Mouse (Mus musculus) forebrain, embryonic 11.5 days (tissue): ENCODE results near the gene Ppcs. TPM values are rescaled to one million over a fixed set of nuclear protein-coding genes. Genes with fewer than 3 reads are reported as not detected.

Source experiments
- ATAC-seq: fragments of 200-750 bp; cut with Nextera tagmentation; replicated peaks from 2 replicates; pipeline ENCODE4 v1.8.0; 2017; ENCODE audit warnings: moderate TSS enrichment; ENCODE audit not compliant: low FRiP score
- DNase-seq: peaks from one replicate; pipeline ENCODE4 v3.0.0-alpha.2; 2017; ENCODE audit warnings: low spot score
- H3K27ac ChIP-seq: fragments of 300-500 bp; sonication (generic); 2 replicates; pipeline ENCODE4 v1.5.1; 2014; ENCODE audit warnings: low read depth, low read length
- H3K27me3 ChIP-seq: fragments of 300-500 bp; sonication (generic); 2 replicates; pipeline ENCODE4 v1.6.1; 2014; ENCODE audit warnings: mild to moderate bottlenecking, low read length, mixed read lengths; ENCODE audit not compliant: control insufficient read depth, insufficient read depth
- H3K36me3 ChIP-seq: fragments of 300-500 bp; sonication (generic); 2 replicates; pipeline ENCODE4 v1.6.1; 2014; ENCODE audit warnings: mild to moderate bottlenecking, low read length, moderate library complexity, mixed read lengths; ENCODE audit not compliant: control insufficient read depth, insufficient read depth
- H3K4me1 ChIP-seq: fragments of 300-500 bp; sonication (generic); replicated peaks from 2 replicates; pipeline ENCODE4 v1.6.1; 2014; ENCODE audit warnings: low read length, mixed read lengths; ENCODE audit not compliant: control insufficient read depth, insufficient read depth
- H3K4me2 ChIP-seq: fragments of 300-500 bp; sonication (generic); 2 replicates; pipeline ENCODE4 v1.6.1; 2014; ENCODE audit warnings: low read depth, mild to moderate bottlenecking, low read length, moderate library complexity, mixed read lengths; ENCODE audit not compliant: severe bottlenecking
- H3K4me3 ChIP-seq: fragments of 300-500 bp; sonication (generic); 2 replicates; pipeline ENCODE4 v1.5.1; 2014; ENCODE audit warnings: low read depth, low read length
- H3K9ac ChIP-seq: fragments of 300-500 bp; sonication (generic); 2 replicates; pipeline ENCODE4 v1.6.1; 2014; ENCODE audit warnings: low read length
- H3K9me3 ChIP-seq: fragments of 300-500 bp; sonication (generic); 2 replicates; pipeline ENCODE4 v1.6.1; 2016; ENCODE audit warnings: low read length, mixed read lengths; ENCODE audit not compliant: control insufficient read depth
- WGBS: fragments of 180-500 bp; shearing (Covaris S2); extraction: QIAGEN DNeasy Blood & Tissue Kit; methylation state at CpG from one replicate; pipeline ENCODE4 v1.1.7; 2014; 5-methylcytosine and 5-hydroxymethylcytosine counted together
- polyA plus RNA-seq: library from polyadenylated mRNA; unstranded; fragments of >200 nt; fragmentation: Nextera tagmentation; extraction: Ambion mirVana; gene quantifications from 2 replicates; pipeline ENCODE4 v1.2.1, GENCODE M21; 2014

Ppcs gene
- 19.5 and 19.9 TPM in 2 replicates for polyA plus RNA-seq

DNA sequence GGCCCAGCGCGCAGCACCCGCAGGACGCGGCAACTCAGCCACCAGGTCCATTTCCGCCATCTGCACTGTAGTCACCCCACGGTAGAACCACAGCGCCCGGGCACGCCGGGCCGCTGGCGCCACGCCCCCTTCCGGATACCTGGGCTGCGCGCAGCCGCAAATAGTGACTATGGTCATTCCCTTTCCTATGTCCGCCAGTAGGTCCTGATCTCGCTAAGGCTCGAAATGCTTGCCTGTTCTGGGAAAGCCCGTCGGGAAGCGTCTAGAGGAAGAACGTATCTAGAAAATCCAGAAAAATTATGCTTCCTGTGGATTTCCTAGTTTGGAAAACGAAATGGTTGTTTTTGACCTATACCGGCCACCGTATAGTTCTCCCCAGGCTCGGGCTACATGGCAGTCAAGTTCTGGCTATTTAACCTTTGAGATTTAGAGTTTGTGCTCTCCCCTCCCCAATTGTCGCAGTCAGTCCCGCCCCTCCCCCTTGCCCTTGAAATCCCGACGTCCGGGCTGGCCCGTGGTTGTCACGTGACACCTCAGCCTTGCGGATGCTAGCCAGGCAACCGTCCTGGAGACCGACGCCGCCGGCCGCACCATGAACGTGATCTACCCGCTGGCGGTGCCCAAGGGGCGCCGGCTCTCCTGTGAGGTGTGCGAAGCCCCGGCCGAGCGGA, at the start of gene Ppcs, which contains the start of gene Zmynd12:
Gene Ppcs, minus strand, starts transcription at position 127 of the 671 bp plus-strand sequence.
Gene Zmynd12, plus strand, starts transcription at position 521 of the 671 bp plus-strand sequence.
- DNase-seq (peak; percentile 94), ATAC-seq (peak; percentile 96)
- no peaks in the 10 kb centered on the region for H3K27me3 ChIP-seq
- H3K4me2 ChIP-seq: peak within 1 kb of the TSS; percentile 86
- WGBS: under 1% methylated on average over 52 of the region's 52 CpGs
- no peaks in the 10 kb centered on the region for H3K36me3 ChIP-seq
- no peaks in the 10 kb centered on the region for H3K9me3 ChIP-seq
- H3K9ac ChIP-seq: peak within 1 kb of the TSS; percentile 80
- H3K4me3 ChIP-seq: peak within 1 kb of the TSS; percentile 59
- H3K4me1 ChIP-seq: peaks cover 8% of the 10 kb centered on the region; the same call in 1 of the 2 replicates
- H3K27ac ChIP-seq: peak within 1 kb of the TSS; percentile 62; the same call in 1 of the 2 replicates

DNA sequence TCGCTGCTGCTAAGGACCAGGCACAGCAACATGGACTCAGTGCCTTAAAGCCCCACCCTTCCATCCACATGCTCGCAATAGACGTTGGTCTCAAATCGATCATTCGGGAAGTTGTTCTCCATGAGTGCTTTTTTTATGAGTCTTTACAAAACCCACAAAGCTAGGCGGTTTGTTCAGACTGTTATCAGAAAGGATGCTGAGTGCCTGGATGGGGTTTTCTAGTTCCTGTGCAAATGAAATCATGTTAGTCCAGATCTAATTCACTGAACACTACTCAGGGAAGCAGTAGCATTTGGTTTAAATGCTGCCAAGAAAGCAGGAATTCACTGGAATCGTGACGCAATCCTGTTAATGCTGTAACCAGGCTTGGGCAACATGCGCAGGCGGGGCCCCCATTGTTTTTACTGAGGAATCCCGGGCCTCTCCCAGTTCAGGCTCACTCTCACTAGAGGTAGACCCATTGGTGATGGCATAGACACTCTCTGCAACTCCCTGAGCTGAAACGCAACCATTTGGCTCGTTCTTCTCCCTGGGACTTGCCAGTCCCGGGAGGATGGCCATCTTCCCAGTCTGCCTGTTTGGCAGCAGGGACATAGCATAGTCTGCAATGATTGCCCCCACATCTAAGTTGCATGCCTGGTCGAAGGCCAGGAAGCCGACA, 45.6 kb upstream of the Ppcs start:
- ATAC-seq: no peak
- Histone ChIP-seq H3K4me2 (no peak overlapping the region), H3K4me1 (no peaks in the 10 kb centered on the region), H3K4me3 (no peak overlapping the region), H3K36me3 (no peaks in the 10 kb centered on the region), H3K9ac (no peak overlapping the region), H3K9me3 (no peaks in the 10 kb centered on the region), H3K27me3 (no peaks in the 10 kb centered on the region), H3K27ac (no peak overlapping the region)
- DNase-seq: no peak
- 89% methylated on average over 16 of the region's 16 CpGs for WGBS

DNA sequence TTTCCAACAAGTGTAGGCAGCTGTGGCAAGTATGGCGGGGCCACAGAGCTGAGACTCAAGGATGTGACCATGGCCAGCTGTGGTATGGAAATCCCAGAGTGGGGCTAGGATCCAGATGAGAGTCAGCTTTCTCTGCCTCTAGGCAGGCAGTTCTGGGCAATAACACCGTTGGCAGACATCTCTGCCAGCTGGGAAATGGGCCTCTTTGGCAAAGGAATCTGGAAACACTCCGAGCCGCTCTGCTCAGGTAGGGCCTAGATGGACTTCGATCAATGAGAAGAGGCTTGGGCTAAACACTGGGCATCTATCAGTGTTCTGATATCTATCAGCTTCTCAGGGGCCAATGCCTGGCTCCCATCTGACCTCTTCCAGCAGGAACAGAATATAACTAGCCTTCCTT, 43.6 kb upstream of the Ppcs start:
- Histone ChIP-seq H3K4me1 (no peaks in the 10 kb centered on the region), H3K9me3 (no peaks in the 10 kb centered on the region), H3K27me3 (no peaks in the 10 kb centered on the region), H3K36me3 (no peaks in the 10 kb centered on the region), H3K4me2 (no peak overlapping the region), H3K4me3 (no peak overlapping the region), H3K27ac (no peak overlapping the region), H3K9ac (no peak overlapping the region)
- ATAC-seq (no peak), DNase-seq (no peak)
- WGBS: 90% methylated on average over 5 of the region's 5 CpGs

DNA sequence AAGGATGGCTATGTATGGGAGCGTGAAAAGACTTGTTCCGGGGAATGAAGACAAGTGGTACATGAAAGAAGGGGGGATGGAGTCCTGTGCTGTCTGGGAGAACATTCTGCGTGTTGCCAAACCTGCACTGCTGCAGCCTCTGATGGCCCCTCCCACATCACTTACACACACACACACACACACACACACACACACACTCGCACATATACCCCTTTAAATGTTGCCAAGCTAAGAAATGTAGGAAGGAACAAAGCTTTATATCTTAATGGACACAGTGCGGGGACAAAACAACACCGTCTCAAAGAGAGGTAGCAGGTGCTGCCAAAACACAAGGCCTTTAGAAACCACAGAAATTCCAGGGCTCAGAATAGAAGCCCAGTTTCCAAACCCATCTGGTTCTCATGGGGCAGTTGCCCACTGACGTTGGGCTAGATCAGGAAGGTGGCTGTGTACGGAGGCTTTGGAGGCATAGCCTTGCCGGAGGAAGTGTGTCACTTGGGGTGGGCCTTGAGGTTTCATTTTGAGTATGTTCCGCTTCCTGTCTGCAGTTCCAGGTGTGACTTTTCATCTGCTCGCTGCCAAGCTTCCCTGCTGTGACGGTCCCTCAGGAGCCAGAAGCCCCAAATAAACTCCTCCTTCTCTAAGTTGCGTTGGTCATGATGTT, 41.7 kb upstream of the Ppcs start:
- Histone ChIP-seq H3K9ac (no peak overlapping the region), H3K9me3 (no peaks in the 10 kb centered on the region), H3K27ac (no peak overlapping the region), H3K4me3 (no peak overlapping the region), H3K27me3 (no peaks in the 10 kb centered on the region), H3K4me2 (no peak overlapping the region), H3K36me3 (no peaks in the 10 kb centered on the region), H3K4me1 (no peaks in the 10 kb centered on the region)
- WGBS: 86% methylated on average over 13 of the region's 13 CpGs
- ATAC-seq: no peak
- no peak for DNase-seq

DNA sequence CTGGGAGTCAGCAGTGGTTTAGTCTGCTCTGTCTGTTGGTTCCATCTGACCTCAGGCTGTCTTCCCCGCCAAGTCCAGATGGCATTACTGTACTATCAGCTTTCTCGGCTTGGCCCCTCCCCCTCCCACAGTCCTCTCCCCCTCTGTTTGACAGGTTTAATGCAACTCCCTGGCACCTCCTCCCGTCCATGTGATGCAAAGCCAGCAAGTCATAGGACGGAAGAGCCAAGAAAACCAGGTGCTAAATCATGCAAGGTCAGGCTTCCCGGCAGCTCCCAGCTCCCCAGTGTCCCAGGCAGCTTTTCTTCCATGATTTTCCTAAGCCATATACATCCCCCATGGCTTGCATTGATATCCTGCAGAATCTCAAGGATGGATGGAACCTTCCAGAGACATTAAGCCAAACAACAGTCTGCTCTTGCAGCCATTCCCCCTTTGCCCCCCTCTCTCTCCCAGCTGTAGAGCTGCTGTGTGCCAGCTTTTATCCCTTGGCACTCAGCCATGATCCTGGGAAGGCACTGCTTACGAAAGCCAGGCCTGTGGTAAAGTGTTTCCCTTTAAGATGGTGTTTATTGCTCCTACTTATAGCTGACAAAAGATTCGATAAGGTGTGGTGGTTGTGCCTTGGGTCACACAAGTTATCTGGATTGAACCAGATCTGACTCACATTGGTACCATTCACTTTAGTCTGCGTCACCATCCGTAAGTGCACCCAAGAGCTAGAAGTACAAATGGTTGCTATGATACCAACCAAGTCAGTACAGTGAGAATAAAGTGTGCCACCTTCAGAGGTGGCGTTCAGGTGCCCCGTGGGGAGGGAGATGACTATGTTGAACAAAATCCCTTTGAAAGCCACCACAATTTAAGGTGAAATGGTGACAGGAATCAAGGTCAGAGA, 40.9 kb upstream of the Ppcs start:
- no peaks in the 10 kb centered on the region for H3K9me3 ChIP-seq
- no peaks in the 10 kb centered on the region for H3K4me1 ChIP-seq
- H3K9ac ChIP-seq: no peak overlapping the region
- 70% methylated on average over 11 of the region's 11 CpGs for WGBS
- 0 out of 2 replicates have a peak, but pooled peaks have one; percentile 15 for ATAC-seq
- H3K36me3 ChIP-seq: no peaks in the 10 kb centered on the region
- H3K27me3 ChIP-seq: no peaks in the 10 kb centered on the region
- no peak overlapping the region for H3K4me2 ChIP-seq
- H3K4me3 ChIP-seq: no peak overlapping the region
- DNase-seq: no peak
- no peak overlapping the region for H3K27ac ChIP-seq

DNA sequence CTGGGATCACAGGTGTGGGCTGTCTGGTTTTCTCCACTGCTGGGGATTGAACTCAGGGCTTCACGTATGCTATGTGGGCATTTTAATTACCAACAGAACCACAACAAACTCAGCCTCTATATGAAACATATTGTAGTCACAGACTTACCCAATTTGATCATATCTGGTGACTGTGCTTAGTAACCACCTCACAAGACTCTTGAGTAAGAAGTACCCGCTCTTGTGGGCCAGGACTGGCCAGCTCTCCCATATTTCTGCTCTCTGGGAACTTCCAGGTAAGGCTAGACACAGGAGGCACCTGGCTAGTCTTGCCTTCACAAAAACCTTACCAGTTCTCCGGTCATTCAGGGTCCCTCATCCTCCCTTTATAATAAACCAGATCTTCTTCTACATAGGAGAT, 40.2 kb upstream of the Ppcs start:
- Histone ChIP-seq H3K4me3 (no peak overlapping the region), H3K27ac (no peak overlapping the region), H3K9ac (no peak overlapping the region), H3K4me1 (no peaks in the 10 kb centered on the region), H3K4me2 (no peak overlapping the region), H3K27me3 (no peaks in the 10 kb centered on the region), H3K9me3 (no peaks in the 10 kb centered on the region), H3K36me3 (no peaks in the 10 kb centered on the region)
- DNase-seq (no peak), ATAC-seq (no peak)
- WGBS: 88% methylated on average over 3 of the region's 3 CpGs

DNA sequence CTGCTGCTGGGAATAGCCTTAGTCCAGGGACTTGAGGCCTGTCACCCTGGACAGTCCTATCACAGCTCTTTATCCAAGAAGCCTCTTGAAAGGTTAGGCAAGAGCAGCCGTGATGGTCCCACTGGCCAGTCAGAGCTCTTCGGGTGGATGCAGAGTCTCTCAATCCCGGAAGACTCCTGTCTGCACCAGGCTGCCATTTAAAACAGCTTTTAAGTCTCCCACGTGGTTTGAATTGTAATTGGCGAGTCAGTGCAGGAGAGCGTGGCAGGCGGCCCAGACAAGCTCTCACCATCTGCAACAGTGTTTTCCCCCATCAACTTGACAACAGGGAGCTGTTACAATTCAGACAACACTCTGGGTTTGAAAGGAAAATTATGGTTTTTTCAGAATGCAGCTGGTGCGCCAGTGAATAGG, 38.5 kb upstream of the Ppcs start:
- ATAC-seq: peak; percentile 71; the same call in 1 of the 2 replicates
- 61% methylated on average over 8 of the region's 8 CpGs for WGBS
- H3K4me1 ChIP-seq: no peaks in the 10 kb centered on the region
- H3K27ac ChIP-seq: no peak overlapping the region
- no peak overlapping the region for H3K9ac ChIP-seq
- H3K4me2 ChIP-seq: no peak overlapping the region
- no peak for DNase-seq
- H3K36me3 ChIP-seq: no peaks in the 10 kb centered on the region
- H3K9me3 ChIP-seq: no peaks in the 10 kb centered on the region
- no peaks in the 10 kb centered on the region for H3K27me3 ChIP-seq
- H3K4me3 ChIP-seq: no peak overlapping the region

DNA sequence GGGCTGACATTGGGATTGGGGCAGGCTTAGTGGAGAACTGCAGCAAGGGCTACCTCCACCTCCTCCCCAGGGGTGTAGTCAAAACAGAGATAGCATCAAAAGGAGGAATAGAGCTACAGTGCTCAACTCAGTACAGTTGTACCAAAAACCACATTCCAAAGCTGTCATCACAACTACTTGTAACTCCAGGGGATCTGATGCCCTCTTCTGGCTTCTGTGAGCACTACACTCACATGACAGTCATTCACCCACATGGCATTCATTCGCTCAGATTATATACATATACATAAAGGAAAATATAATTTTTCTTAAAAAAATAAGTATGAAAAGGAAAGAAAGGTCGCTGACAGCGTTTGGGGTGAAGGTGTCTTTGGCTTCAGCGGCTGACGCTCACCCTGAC, 38.1 kb upstream of the Ppcs start:
- DNase-seq: no peak
- Histone ChIP-seq H3K4me1 (no peaks in the 10 kb centered on the region), H3K9me3 (no peaks in the 10 kb centered on the region), H3K27me3 (no peaks in the 10 kb centered on the region), H3K27ac (no peak overlapping the region), H3K4me3 (no peak overlapping the region), H3K9ac (no peak overlapping the region), H3K36me3 (no peaks in the 10 kb centered on the region), H3K4me2 (no peak overlapping the region)
- ATAC-seq: no peak
- 66% methylated on average over 5 of the region's 5 CpGs for WGBS
